Mouse (Mus musculus): ENCODE results near the gene Fbp1. TPM values are rescaled to one million over a fixed set of nuclear protein-coding genes. Genes with fewer than 3 reads are reported as not detected.
"Not testable (repeated sequence)": the region's sequence is repeated elsewhere in the genome, so short reads cannot be mapped to it uniquely, and the experiment has no call there.

Fbp1 gene
- total RNA-seq, 2 experiments from 2014 or later = not detected

- intact Hi-C loops (cut with DNase I) = no loop called here
- no peak for DNase-seq
Measured at GRCm38 (mm10) chr13:62889311-62889710, 1.2 kb upstream of the Fbp1 start.

- DNase-seq = no peak
- intact Hi-C loops (cut with DNase I) = no loop called here
Measured at GRCm38 (mm10) chr13:62884536-62884935, 3.5 kb downstream of the Fbp1 start.

- DNase-seq = no peak
- intact Hi-C loops (cut with DNase I) = no loop called here
Measured at GRCm38 (mm10) chr13:62883925-62884324, 4.2 kb downstream of the Fbp1 start.

GRCm38 (mm10) chr13:62883436-62883835, 4.6 kb downstream of the Fbp1 start:
- intact Hi-C loops (cut with DNase I) = no loop called here
- no peak for DNase-seq

GRCm38 (mm10) chr13:62882856-62883255, 5.2 kb downstream of the Fbp1 start:
- no peak for DNase-seq
- intact Hi-C loops (cut with DNase I) = no loop called here

GRCm38 (mm10) chr13:62881336-62881735, 6.7 kb downstream of the Fbp1 start:
- no peak for DNase-seq
- intact Hi-C loops (cut with DNase I) = no loop called here

GRCm38 (mm10) chr13:62879831-62880615, 8.1 kb downstream of the Fbp1 start:
- intact Hi-C loops (cut with DNase I) = no loop called here
- DNase-seq = no peak

DNA sequence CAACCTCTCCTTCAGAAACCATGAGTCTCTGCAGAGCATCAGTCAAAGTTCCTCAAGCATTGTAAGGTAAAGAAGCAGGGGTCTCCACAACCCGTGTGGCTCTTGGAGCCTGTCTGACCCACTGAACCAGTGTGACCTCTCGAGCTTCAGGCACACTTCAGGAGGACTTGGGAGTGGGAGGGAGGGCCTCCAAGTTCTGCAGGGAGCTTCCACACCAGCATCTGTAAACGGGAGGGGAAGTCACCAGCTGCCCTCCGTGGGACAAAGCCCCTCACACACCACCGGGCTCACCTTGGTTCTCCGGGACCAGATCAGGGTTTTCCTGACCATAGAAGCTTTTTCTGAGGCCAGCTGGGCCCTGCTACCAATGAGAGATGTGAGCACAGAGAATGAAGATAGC, 8.7 kb downstream of the Fbp1 start:
- intact Hi-C loops (cut with DNase I) = no loop called here
- no peak for DNase-seq

GRCm38 (mm10) chr13:62877247-62877646, 10.8 kb downstream of the Fbp1 start:
- intact Hi-C loops (cut with DNase I) = no loop called here
- no peak for DNase-seq

- intact Hi-C loops (cut with DNase I) = no loop called here
- DNase-seq = no peak
Measured at GRCm38 (mm10) chr13:62876111-62876510, 12.0 kb downstream of the Fbp1 start.

- intact Hi-C loops (cut with DNase I) = no loop called here
- no peak for DNase-seq
Measured at GRCm38 (mm10) chr13:62872252-62872651, 15.8 kb downstream of the Fbp1 start.

DNA sequence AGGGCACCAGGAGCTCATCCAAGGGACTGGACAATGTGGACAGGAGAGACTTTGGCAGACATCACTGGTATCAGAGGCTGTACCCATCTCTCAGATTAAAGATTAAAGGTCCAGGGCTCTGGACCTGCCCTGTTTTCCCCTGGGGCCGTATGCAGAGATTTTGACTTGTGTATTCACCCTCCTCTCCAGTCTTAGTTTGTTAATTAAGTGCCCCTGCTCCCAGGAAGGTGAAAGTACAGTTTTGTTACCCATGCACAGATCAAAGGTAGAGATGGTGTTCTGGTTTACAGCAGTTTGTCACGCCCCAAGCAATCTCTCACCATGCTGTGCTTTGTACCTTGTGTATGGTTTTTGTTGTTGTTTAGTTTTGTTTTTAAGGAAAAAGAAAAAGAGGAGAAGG, 17.5 kb downstream of the Fbp1 start:
- DNase-seq = no peak
- intact Hi-C loops (cut with DNase I) = no loop called here

GRCm38 (mm10) chr13:62866817-62867216, 21.3 kb downstream of the Fbp1 start:
- intact Hi-C loops (cut with DNase I) = no loop called here

DNA sequence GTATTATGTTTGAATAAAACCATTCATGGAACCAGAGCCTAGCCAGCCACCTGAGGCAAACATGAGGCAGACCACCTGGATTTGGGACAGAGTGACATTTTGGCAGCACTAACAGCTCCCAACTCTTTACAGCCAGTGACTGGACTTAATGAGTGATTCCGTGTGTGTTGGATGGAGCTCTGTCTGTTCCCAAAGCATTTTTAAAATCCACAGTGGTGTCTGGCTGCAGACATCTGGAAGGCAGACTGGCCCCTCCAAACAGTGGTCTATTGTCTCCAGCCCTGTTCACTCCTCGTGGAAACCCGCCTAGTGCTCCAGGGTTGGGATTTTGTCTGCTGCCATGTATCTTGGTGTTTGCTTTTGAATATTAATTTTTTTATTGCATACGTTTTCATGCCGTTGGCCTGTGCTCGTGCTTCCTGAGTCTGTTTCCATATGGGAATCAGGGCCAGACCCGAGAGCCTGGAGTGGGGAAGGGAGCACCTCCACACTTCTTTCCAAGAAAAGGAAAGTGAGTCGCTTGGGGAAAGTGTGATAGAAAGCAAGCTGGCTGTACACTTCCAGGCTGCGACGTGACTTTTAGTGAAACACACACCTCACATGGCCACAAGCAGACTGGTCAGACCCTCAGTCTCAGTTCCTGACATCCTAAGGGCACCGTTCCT, 22.3 kb downstream of the Fbp1 start:
- peak; percentile 30 to 42 for DNase-seq
- intact Hi-C loops (cut with DNase I) = no loop called here

More at GRCm38 (mm10) chr13:62866817-62867216, 21.3 kb downstream of the Fbp1 start:
- DNase-seq = no peak

DNA sequence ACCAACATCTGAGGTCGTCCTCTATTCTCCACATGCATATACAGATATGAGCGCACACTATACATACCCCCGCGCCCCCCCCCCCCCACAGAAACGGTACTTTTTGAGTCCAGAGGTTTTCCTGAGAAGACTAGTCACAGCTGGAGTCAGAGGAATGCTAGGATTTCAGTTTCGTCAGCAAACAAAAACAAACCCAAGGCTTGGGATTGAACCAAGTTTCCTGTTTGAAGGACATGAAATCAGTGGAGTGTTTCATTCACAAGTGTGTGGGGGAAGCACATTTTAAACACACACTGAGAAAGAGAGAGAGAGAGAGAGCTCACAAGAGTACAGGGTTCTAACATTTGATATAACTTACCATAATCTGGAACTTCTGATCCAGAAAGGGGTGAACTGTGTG, 24.3 kb downstream of the Fbp1 start:
- no peak for DNase-seq
- intact Hi-C loops (cut with DNase I) = no loop called here

- intact Hi-C loops (cut with DNase I) = no loop called here
- DNase-seq = no peak
Measured at GRCm38 (mm10) chr13:62862875-62863274, 25.2 kb downstream of the Fbp1 start.

GRCm38 (mm10) chr13:62860068-62860467, 28.0 kb downstream of the Fbp1 start:
- intact Hi-C loops (cut with DNase I) = no loop called here
- no peak for DNase-seq

DNA sequence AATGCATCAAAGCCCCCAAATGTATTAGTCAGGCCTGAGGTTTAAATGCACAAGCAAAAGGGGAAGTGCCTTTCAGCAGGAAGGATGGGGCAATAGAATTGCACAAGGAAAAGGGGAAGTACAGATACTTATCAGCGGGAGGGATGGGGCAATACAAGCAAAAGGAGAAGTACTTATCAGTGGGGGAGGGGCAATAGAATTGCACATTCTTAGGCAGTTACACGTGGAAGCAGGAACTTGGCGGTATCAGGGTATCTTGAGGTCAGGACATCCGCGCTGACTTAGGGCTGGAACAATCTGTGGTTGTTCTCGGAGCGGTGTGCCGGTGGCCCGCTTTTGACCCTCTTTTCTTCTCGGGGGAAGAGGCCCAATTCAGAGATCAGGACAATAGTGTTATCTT, 28.8 kb downstream of the Fbp1 start:
- intact Hi-C loops (cut with DNase I) = loop anchor here (5.0 to 10.0 kb wide), 2 partner anchors 294 to 392 kb away; partner anchors contain the start of gene Gm49359
- not testable (repeated sequence) for DNase-seq

GRCm38 (mm10) chr13:62857941-62858915, 29.9 kb downstream of the Fbp1 start, which contains the start of gene Fbp2:
TSS of gene Fbp2 (minus strand) at chr13:62858422.
- intact Hi-C loops (cut with DNase I) = loop anchor here (5.0 to 10.0 kb wide), 2 partner anchors 293 to 391 kb away; partner anchors contain the start of gene Gm49359
- DNase-seq = peak; percentile 54 to 63

DNA sequence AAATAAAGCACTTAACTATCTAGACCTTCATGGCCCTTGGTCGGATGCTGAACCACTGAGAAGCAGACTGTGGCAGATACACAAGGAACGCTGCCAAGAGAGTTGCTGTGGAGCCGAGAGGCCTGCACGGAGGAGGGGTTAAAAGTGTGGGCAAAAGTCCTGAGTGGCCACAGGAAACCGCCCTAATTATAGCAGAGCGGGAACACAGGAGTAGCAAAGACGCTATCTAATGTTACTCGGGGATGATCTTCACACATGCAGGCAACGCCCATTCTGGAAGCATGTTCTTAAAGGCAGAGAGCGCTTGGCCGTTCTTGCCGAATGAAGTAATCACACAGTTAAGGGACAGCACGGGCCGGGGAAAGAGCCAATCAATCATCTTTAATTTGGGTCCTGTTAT, 31.2 kb downstream of the Fbp1 start:
- DNase-seq = peak; percentile 40 to 51
- intact Hi-C loops (cut with DNase I) = loop anchor here (1.0 to 10.0 kb wide), 3 partner anchors 230 to 390 kb away; partner anchors contain the start of gene Gm49359

- peak; percentile 85 to 89 for DNase-seq
- intact Hi-C loops (cut with DNase I) = loop anchor here (1.0 to 10.0 kb wide), 3 partner anchors 229 to 389 kb away; partner anchors contain the start of gene Gm49359
Measured at GRCm38 (mm10) chr13:62856305-62856675, 31.8 kb downstream of the Fbp1 start.
